Comparison of ENCODE assay signal across 7 mouse cellular contexts in the genomic region with DNA sequence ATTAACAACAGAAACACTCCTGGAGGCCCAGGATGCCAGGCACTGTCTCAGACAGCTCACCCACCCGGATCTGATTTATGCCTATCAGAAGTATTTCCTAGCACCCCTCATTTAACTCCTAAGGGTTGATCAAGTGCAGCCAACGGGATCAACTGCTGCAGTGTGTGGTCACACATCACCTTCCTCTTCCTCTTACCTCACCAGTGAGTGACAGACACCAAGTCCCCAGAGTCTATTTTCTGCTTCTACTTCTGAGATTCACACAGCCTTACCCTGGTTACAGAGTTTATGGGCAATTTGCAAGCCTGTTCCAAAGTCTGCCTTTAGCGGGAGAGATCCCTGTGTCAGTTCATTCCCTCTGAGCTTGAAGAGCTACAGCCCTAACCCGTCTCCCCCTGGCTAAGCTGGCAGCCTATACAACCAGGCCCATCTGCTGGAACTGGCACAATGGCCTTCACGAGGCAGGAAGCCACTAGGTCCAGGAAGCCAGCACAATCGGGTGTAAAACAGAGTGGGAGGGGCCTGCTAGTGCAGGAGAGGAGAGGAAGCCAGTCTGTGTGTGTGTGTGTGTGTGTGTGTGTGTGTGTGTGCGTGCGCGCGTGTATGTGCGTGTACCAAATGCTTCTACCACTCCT.
DNase-seq lines count a peak whose midpoint lies in the region; ATAC-seq and TF ChIP-seq lines count a peak whose summit lies in the region.

No protein-coding gene starts in this region.

- TF ChIP-seq EP300 in lung, postnatal 0 days (IDR thresholded peaks at IDR 0.05) = peak; percentile 59

- no peak for TF ChIP-seq CTCF in cerebellum, adult 2 months (IDR thresholded peaks at IDR 0.05; ENCODE audit: borderline replicate concordance, insufficient read depth, low read depth, low read length)
- TF ChIP-seq CTCF in lung, postnatal 0 days (IDR thresholded peaks at IDR 0.05) = peak; percentile 11; the same call in 1 of the 2 replicates

- no peak overlapping the region for H3K9ac ChIP-seq in lung, postnatal 0 days (replicated peaks; ENCODE audit: low read depth)

- peak; percentile 54 for DNase-seq in adrenal gland, adult 8-10 months
- DNase-seq in cerebellum, adult 2 months = peak; percentile 91 to 98
- no peak for DNase-seq in heart, embryonic 10.5 days (ENCODE audit: low spot score)
- DNase-seq in kidney, adult 18-20 months = peak; percentile 54
- DNase-seq in lung, postnatal 0 days (ENCODE audit: low spot score) = peak; percentile 80
- peak; percentile 85 for DNase-seq in splenic B cell, adult 2 months (ENCODE audit: low read depth, low spot score)

- peaks cover 29% of the 10 kb centered on the region for H3K36me3 ChIP-seq in heart, embryonic 10.5 days
- H3K36me3 ChIP-seq in lung, postnatal 0 days (ENCODE audit: insufficient read depth, low read length) = no peaks in the 10 kb centered on the region; the same call in 1 of the 2 replicates
- H3K36me3 ChIP-seq in splenic B cell, adult 2 months (ENCODE audit: control insufficient read depth, insufficient read depth, low read length, poor library complexity, severe bottlenecking) = no peaks in the 10 kb centered on the region

- 4% methylated on average over 11 of the region's 11 CpGs for WGBS in cerebellum, adult 2 months
- 58% methylated on average over 11 of the region's 11 CpGs for WGBS in heart, embryonic 10.5 days
- 51% methylated on average over 11 of the region's 11 CpGs for WGBS in lung, postnatal 0 days

- no peak overlapping the region for H3K4me3 ChIP-seq in cerebellum, adult 2 months (replicated peaks; ENCODE audit: insufficient read depth, low read depth, low read length)
- H3K4me3 ChIP-seq in heart, embryonic 10.5 days = no peak overlapping the region
- no peak overlapping the region for H3K4me3 ChIP-seq in lung, postnatal 0 days (ENCODE audit: low read depth, low read length)

- H3K27ac ChIP-seq in cerebellum, adult 2 months (ENCODE audit: insufficient read depth, low read length) = peak overlapping the region; percentile 72
- peak overlapping the region; percentile 72 for H3K27ac ChIP-seq in heart, embryonic 10.5 days
- peak overlapping the region; percentile 77 for H3K27ac ChIP-seq in lung, postnatal 0 days (ENCODE audit: low read length)

- no peak for TF ChIP-seq POLR2A in cerebellum, adult 2 months (IDR thresholded peaks at IDR 0.05; ENCODE audit: borderline replicate concordance, insufficient read depth, low read length)

- no peak overlapping the region for H3K4me2 ChIP-seq in lung, postnatal 0 days (replicated peaks; ENCODE audit: low read depth, low read length)

- no peaks in the 10 kb centered on the region for H3K9me3 ChIP-seq in heart, embryonic 10.5 days
- H3K9me3 ChIP-seq in lung, postnatal 0 days (ENCODE audit: low read length) = no peaks in the 10 kb centered on the region

- H3K27me3 ChIP-seq in cerebellum, adult 2 months (ENCODE audit: control insufficient read depth, insufficient read depth, low read length) = no peaks in the 10 kb centered on the region
- H3K27me3 ChIP-seq in heart, embryonic 10.5 days (ENCODE audit: insufficient read depth, poor library complexity, severe bottlenecking) = no peaks in the 10 kb centered on the region; the same call in 1 of the 2 replicates
- no peaks in the 10 kb centered on the region for H3K27me3 ChIP-seq in lung, postnatal 0 days (replicated peaks; ENCODE audit: insufficient read depth, low read length)
- H3K27me3 ChIP-seq in splenic B cell, adult 2 months (ENCODE audit: control insufficient read depth, insufficient read depth, low read length, poor library complexity, severe bottlenecking) = no peaks in the 10 kb centered on the region

- ATAC-seq in lung, postnatal 0 days = peak; percentile 77
- ATAC-seq in frontal cortex, adult (ENCODE audit: low TSS enrichment) = no peak

- peaks cover 33% of the 10 kb centered on the region for H3K4me1 ChIP-seq in cerebellum, adult 2 months (ENCODE audit: control insufficient read depth, insufficient read depth, low read length)
- H3K4me1 ChIP-seq in heart, embryonic 10.5 days = peaks cover 49% of the 10 kb centered on the region
- H3K4me1 ChIP-seq in lung, postnatal 0 days (ENCODE audit: insufficient read depth, low read depth, low read length) = peaks cover 8% of the 10 kb centered on the region
